Mouse (Mus musculus) brain, adult 2 months (tissue): ENCODE measurements around the gene Zfp617.
"Not testable (repeated sequence)": the region's sequence is repeated elsewhere in the genome, so short reads cannot be mapped to it uniquely, and the experiment has no call there.

Experiments
- DNase-seq: peaks from one replicate; pipeline ENCODE4 v3.0.0; 2011; ENCODE audit warnings: low read depth, low spot score

Zfp617 gene

GRCm38 (mm10) chr8:71952489-71952888 is 44.1 kb downstream of the Zfp617 start:
- DNase-seq = no peak

DNA sequence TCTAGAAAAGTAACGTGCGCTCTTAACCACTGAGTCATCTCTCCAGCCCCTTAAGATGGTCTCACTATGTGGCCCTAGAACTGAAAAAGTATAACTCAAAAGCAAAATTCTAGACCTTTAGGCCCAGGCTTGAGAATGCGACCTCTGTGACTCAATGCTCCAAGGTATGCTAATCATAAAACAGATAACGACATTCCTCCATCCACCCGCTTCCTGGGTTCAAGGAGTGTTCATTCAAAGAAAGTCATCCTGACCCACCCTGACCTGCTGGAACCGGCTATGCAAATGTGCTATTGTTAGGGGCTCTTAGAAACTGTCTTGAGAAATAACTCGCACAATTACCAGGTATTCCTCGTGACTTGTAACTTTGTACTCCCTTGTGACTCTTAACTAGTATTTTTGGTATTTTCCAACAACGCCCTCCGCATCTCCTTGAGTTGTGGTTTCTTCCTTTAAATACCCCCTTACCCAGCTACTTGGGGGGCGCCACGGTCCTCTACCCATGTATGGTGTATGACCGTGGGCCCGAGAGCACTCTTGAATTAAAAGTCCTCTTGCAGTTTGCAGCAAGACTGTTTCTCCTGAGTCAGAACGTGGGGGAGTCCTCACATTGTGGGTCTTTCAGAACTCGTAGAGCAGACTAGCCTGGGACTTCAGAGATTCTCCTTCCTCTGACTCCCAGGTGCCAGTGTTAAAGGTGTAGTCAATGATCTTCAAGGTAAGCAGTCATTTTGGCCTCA is 44.7 kb downstream of the Zfp617 start:
- not testable (repeated sequence) for DNase-seq

DNA sequence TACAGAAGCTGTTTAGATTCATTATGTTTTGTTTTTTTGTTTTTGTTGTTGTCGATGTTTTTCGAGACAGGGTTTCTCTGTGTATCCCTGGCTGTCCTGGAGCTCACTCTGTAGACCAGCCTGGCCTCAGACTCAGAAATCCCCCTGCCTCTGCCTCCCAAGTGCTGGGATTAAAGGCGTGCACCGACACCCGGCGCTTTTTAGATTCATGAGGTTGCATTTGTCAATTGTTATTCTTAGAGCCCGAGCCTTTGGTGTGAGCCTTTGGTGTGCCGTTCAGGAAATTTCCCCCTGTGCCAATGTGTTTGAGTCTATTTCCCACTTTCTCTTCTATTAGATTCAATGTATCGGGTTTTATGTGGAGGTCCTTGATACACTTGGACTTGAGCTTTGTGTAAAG is 46.2 kb downstream of the Zfp617 start:
- no peak for DNase-seq

DNA sequence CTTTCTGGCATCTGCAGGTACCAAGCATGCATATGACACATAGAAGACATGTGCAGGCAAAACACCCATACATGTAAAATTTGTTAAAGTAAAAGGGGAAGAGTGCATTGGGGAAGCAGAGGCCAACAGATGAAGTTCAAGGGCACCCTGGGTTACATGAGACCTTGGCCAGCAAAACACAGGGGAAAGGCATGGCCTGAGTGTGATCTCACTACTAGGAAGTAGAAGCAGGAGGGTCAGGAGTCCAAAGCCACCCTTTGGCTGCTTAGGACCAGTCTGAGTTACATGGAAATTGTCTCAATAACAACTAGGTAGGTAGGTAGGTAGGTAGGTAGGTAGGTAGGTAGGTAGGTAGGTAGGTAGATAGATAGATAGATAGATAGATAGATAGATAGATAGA is 52.0 kb downstream of the Zfp617 start:
- DNase-seq = no peak

GRCm38 (mm10) chr8:71961796-71962195 is 53.4 kb downstream of the Zfp617 start:
- no peak for DNase-seq

- DNase-seq = no peak
Measured at GRCm38 (mm10) chr8:71964051-71964450, 55.6 kb downstream of the Zfp617 start.

DNA sequence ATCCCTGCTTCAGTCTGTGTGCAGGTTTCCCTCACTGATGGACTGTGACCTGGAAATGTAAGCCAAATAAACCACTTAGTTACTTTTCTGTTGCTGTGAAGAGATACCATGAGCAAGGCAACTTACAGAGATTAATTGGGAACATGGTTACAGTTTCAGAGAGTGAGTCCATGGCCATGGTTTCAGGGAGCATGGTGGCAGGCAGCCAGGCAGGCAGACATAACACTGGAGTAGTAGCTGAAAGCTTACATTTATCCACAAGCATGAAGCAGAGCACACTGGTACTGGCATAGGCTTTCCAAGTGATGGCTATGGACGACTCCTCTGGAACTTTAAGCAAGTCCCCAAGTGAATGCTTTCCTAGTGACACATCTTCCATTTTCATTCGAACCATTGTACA is 56.7 kb downstream of the Zfp617 start:
- no peak for DNase-seq

DNA sequence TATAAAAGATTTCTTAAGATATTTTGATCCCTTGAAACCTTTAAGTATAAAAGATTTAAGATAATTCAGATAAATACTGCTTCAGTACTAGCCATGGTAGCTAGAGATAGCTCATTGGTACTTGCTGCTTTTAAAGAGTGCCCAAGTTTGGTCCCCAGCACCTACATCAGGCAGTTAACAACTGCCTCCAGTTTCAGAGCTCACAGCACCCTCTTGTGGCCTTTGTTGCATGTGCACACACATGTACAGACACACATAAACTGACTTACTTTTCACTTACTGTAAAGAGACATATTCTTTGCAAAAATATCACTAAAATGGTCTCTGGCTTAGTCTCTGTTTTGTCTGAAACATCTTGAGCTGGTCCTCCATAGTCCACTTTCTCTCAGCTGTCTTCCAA is 58.0 kb downstream of the Zfp617 start:
- DNase-seq = no peak

DNA sequence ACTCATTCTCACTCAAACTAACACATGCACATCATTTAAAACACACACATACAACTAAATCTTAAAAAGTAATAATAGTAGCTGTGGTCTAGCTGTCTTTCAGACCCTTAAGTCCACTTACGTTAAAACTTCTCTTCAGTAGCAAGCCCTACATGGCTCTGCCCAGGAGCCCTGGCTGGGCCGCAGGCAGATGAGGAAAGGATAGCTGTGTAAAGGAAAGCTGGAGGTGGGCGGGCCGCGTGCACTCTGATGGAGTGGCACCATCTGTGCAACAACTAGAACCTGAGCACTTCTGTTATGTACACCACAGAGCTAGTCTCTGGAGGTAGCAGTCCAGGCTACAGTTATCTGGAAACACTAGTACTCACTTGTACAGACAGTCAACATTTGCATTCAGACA is 58.8 kb downstream of the Zfp617 start:
- DNase-seq = no peak

GRCm38 (mm10) chr8:71968100-71968499 is 59.7 kb downstream of the Zfp617 start:
- DNase-seq = no peak

DNA sequence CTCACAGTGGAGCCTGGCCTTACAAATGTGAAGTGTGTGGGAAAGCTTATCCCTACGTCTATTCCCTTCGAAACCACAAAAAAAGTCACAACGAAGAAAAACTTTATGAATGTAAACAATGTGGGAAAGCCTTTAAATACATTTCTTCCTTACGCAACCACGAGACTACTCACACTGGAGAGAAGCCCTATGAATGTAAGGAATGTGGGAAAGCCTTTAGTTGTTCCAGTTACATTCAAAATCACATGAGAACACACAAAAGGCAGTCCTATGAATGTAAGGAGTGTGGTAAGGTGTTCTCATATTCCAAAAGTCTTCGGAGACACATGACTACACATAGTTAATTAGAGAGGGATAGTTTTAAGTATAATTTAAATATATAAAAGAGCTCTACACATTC is 60.2 kb downstream of the Zfp617 start:
- DNase-seq = no peak

- DNase-seq = peak; percentile 46
Measured at GRCm38 (mm10) chr8:71971945-71972344, 63.5 kb downstream of the Zfp617 start.

GRCm38 (mm10) chr8:71974211-71974610 is 65.8 kb downstream of the Zfp617 start:
- no peak for DNase-seq

GRCm38 (mm10) chr8:71981032-71981431 is 72.6 kb downstream of the Zfp617 start:
- no peak for DNase-seq

DNA sequence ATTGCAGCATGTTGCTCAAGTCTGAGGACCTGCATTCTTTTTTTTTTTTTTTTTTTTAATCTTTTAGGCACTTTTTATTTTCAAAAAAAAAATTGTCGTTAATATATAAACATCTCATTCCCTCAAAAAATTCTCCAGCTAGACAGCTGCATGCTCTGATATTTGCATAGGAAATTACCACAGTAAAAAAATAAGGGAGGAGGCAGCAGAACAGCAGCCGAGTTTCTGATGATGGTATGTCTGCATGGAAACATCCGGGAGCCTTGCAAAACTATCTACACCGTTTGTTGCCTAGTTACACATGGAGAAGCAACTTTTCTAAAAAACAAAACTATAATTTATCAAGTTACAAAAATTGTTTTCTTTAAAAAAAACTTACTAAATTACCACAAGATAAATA is 73.0 kb downstream of the Zfp617 start:
- no peak for DNase-seq
